Mouse (Mus musculus) hindbrain, embryonic 13.5 days (tissue): ENCODE results near the gene Gprin3. TPM values are rescaled to one million over a fixed set of nuclear protein-coding genes. Genes with fewer than 3 reads are reported as not detected.
"Not testable (repeated sequence)": the region's sequence is repeated elsewhere in the genome, so short reads cannot be mapped to it uniquely, and the experiment has no call there.

Experiments
- ATAC-seq: fragments of 200-750 bp; cut with Nextera tagmentation; 2 replicates; pipeline ENCODE4 v1.8.0; 2017; ENCODE audit warnings: moderate TSS enrichment; ENCODE audit not compliant: low FRiP score
- H3K27ac ChIP-seq: fragments of 300-500 bp; sonication (generic); 2 replicates; pipeline ENCODE4 v1.5.1; 2015; ENCODE audit warnings: inconsistent platforms, mild to moderate bottlenecking, moderate library complexity
- H3K27me3 ChIP-seq: fragments of 300-500 bp; sonication (generic); 2 replicates; pipeline ENCODE4 v1.6.1; 2015; ENCODE audit warnings: mild to moderate bottlenecking, inconsistent platforms
- H3K36me3 ChIP-seq: fragments of 300-500 bp; sonication (generic); 2 replicates; pipeline ENCODE4 v1.6.1; 2015; ENCODE audit warnings: mild to moderate bottlenecking, inconsistent platforms
- H3K4me1 ChIP-seq: fragments of 300-500 bp; sonication (generic); replicated peaks from 2 replicates; pipeline ENCODE4 v1.6.1; 2015; ENCODE audit warnings: inconsistent platforms
- H3K4me2 ChIP-seq: fragments of 300-500 bp; sonication (generic); 2 replicates; pipeline ENCODE4 v1.6.1; 2015; ENCODE audit warnings: inconsistent platforms, mild to moderate bottlenecking, moderate library complexity
- H3K4me3 ChIP-seq: fragments of 300-500 bp; sonication (generic); 2 replicates; pipeline ENCODE4 v1.5.1; 2015; ENCODE audit warnings: mild to moderate bottlenecking, inconsistent platforms
- H3K9ac ChIP-seq: fragments of 300-500 bp; sonication (generic); 2 replicates; pipeline ENCODE4 v1.6.1; 2015; ENCODE audit warnings: mild to moderate bottlenecking, inconsistent platforms
- H3K9me3 ChIP-seq: fragments of 300-500 bp; sonication (generic); 2 replicates; pipeline ENCODE4 v1.6.1; 2016; ENCODE audit warnings: inconsistent platforms
- WGBS: fragments of 180-500 bp; shearing (Covaris S2); methylation state at CpG from one replicate; pipeline ENCODE4 v1.1.7; 2015; 5-methylcytosine and 5-hydroxymethylcytosine counted together
- polyA plus RNA-seq: library from polyadenylated mRNA; unstranded; fragments of >200 nt; fragmentation: Nextera tagmentation; extraction: Ambion mirVana; gene quantifications from 2 replicates; pipeline ENCODE4 v1.2.1, GENCODE M21; 2015

The Gprin3 gene
- polyA plus RNA-seq, 1 experiment from 2014 or later = 2.3 TPM

GRCm38 (mm10) chr6:59315868-59316267 is 110.2 kb downstream of the Gprin3 start:
- ATAC-seq = no peak
- no peak overlapping the region for H3K9ac ChIP-seq
- no peaks in the 10 kb centered on the region for H3K27me3 ChIP-seq
- no peak overlapping the region for H3K4me3 ChIP-seq
- no peaks in the 10 kb centered on the region for H3K9me3 ChIP-seq
- H3K27ac ChIP-seq = no peak overlapping the region
- H3K4me1 ChIP-seq = no peaks in the 10 kb centered on the region
- no peaks in the 10 kb centered on the region for H3K36me3 ChIP-seq
- H3K4me2 ChIP-seq = no peak overlapping the region

GRCm38 (mm10) chr6:59315090-59315489 is 111.0 kb downstream of the Gprin3 start:
- H3K36me3 ChIP-seq = no peaks in the 10 kb centered on the region
- no peak for ATAC-seq
- no peaks in the 10 kb centered on the region for H3K4me1 ChIP-seq
- no peak overlapping the region for H3K4me3 ChIP-seq
- H3K27me3 ChIP-seq = no peaks in the 10 kb centered on the region
- H3K9ac ChIP-seq = no peak overlapping the region
- H3K9me3 ChIP-seq = no peaks in the 10 kb centered on the region
- H3K27ac ChIP-seq = no peak overlapping the region
- H3K4me2 ChIP-seq = no peak overlapping the region

- ATAC-seq = no peak
- 72% methylated on average over 2 of the region's 2 CpGs for WGBS
- H3K36me3 ChIP-seq = no peaks in the 10 kb centered on the region
- H3K27me3 ChIP-seq = no peaks in the 10 kb centered on the region
- H3K27ac ChIP-seq = no peak overlapping the region
- H3K9ac ChIP-seq = no peak overlapping the region
- H3K4me1 ChIP-seq = no peaks in the 10 kb centered on the region
- H3K4me2 ChIP-seq = no peak overlapping the region
- H3K4me3 ChIP-seq = no peak overlapping the region
- H3K9me3 ChIP-seq = no peaks in the 10 kb centered on the region
Observed at GRCm38 (mm10) chr6:59313162-59313561, 112.9 kb downstream of the Gprin3 start.

DNA sequence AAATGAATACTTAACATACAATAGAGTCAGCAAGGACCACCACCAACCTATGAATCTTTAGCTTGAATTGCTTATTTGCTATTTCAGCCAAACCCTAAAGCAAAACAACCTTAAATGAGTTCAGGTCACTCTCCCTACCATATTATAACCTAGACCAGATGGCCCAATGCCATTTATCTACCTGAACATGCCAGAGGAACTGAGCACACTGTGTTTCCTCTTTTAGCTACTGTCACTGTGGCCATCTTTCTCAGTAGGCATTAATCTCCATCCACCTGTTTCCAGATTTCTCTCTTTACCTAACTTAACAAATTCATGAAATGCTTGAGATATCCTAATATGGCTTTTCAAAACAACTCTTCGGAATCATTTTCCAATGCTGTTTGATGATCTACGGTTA is 114.9 kb downstream of the Gprin3 start:
- Histone ChIP-seq H3K4me2 (no peak overlapping the region), H3K9ac (no peak overlapping the region), H3K9me3 (no peaks in the 10 kb centered on the region), H3K27me3 (no peaks in the 10 kb centered on the region), H3K4me3 (no peak overlapping the region), H3K36me3 (no peaks in the 10 kb centered on the region), H3K4me1 (no peaks in the 10 kb centered on the region), H3K27ac (no peak overlapping the region)
- ATAC-seq = no peak
- WGBS = 94% methylated on average over 2 of the region's 2 CpGs

DNA sequence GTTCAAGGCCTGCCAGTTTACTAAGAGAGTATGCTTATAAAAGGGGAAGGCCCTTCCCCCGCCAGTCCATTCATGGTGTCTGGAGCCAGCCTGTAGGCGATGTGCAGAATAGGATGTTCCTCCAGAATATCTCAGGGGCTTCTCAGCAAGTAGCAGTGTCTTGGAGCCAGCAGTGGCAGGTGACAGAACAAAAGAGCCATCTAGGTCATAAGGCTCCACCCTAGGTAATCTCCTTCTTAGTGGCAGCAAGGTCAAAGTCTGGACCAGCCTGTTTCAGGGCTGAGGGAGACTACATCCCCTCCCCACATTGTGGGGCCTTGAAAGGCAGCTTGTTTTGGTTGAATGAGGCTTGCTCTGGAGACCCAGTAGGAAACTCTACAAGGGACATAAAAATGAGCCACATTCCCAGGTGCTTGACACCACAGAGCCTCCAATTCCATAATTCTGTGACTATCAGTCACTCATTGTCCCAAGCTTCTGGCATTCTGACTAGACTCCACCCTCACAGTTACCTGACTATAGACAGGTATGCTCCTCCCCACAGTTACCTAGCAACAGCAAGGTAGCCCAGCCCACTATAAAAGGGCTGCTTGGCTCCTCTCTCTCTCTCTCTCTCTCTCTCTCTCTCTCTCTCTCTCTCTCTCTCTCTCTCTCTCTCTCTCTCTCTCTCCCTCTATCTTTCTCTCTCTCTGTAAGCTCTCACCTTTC is 121.7 kb downstream of the Gprin3 start:
- not testable (repeated sequence) for H3K4me2 ChIP-seq, H3K27ac ChIP-seq, H3K9me3 ChIP-seq, H3K9ac ChIP-seq, H3K27me3 ChIP-seq, H3K4me1 ChIP-seq, ATAC-seq, H3K4me3 ChIP-seq, H3K36me3 ChIP-seq
- WGBS = 86% methylated on average over 2 of the region's 2 CpGs

- Histone ChIP-seq H3K36me3 (no peaks in the 10 kb centered on the region), H3K9me3 (no peaks in the 10 kb centered on the region; the same call in 1 of the 2 replicates), H3K27me3 (no peaks in the 10 kb centered on the region), H3K4me1 (no peaks in the 10 kb centered on the region), H3K4me2 (no peak overlapping the region), H3K9ac (no peak overlapping the region), H3K4me3 (no peak overlapping the region), H3K27ac (no peak overlapping the region)
- no peak for ATAC-seq
- 79% methylated on average over 1 of the region's 1 CpGs for WGBS
Observed at GRCm38 (mm10) chr6:59303031-59303430, 123.1 kb downstream of the Gprin3 start.

Other genes with a start within 250 kb of the Gprin3 start
- gene Tigd2, start 217.4 kb downstream of the Gprin3 start, polyA plus RNA-seq = 11.0 and 11.1 TPM in 2 replicates